Mouse (Mus musculus): ENCODE results near the gene Dnase2b. TPM values are rescaled to one million over a fixed set of nuclear protein-coding genes. Genes with fewer than 3 reads are reported as not detected.

The Dnase2b gene
- polyA plus RNA-seq, 1 experiment from 2014 or later, result not detected

DNA sequence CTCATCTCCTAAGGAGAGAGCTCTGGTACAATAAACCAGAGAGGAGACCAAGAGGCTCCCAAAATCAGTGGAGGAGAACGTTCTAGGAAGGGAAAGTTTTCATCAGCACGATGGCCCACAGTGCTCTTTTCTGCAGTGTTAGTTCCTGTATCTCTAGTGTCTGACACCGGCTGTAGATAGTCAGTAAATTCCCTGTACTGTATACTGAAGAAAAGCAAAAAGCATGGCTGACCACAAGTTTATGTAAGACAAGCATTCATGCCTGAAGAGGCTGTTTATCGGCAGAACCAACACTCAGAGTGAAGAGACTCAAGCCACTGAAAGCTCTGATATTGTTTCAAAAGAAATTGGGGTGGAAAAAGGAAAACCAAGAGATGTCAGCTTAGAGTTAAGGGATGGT is 31.9 kb downstream of the Dnase2b start:
- Histone ChIP-seq H3K9me3 (ENCODE audit: low read length) (no peaks in the 10 kb centered on the region), H3K27me3 (ENCODE audit: insufficient read depth, low read length) (no peaks in the 10 kb centered on the region), H3K4me2 (replicated peaks; ENCODE audit: low read depth, low read length) (no peak overlapping the region), H3K27ac (ENCODE audit: low read length) (no peak overlapping the region), H3K36me3 (ENCODE audit: insufficient read depth, low read length) (no peaks in the 10 kb centered on the region), H3K4me3 (ENCODE audit: low read length) (no peak overlapping the region), H3K9ac (replicated peaks; ENCODE audit: low read length) (no peak overlapping the region), H3K4me1 (ENCODE audit: insufficient read depth, low read length) (no peaks in the 10 kb centered on the region)
- no peak for ATAC-seq (ENCODE audit: low FRiP score, low TSS enrichment)
- 72% methylated on average over 4 of the region's 4 CpGs for WGBS

DNA sequence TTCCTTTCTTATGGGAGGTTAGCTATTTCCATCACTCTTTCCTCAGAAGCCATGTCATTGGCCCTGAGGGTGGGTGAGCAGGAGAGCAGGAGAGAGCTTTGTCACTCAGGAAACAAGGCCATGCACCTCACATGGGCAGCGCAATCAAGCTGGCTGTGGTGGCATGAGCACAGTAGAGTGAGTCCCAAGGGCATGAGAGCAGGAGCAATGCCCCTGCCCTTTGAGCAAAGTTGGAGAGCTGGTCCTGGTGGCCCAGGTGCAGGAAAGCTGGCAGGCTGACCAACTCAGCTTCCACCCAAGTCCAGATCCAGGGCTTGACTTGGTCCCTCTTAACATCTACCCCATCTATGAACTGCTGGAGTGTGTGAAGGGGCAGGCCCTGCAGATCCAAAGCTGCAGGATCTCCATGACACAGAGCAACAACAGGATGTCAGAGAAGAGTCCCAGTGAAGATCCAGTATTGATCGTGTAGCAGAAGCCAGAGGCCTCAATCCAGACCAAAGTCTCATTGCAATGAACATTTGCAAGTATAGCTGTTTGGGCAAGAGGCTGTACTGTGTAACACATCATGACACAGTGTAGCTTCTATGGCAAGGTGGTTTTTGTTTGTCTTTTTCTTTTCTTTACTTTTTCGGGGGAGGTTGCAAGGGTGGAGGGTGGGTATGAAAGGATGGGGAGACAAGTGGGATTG is 35.2 kb downstream of the Dnase2b start:
- WGBS, result 89% methylated on average over 3 of the region's 3 CpGs
- H3K9ac ChIP-seq (replicated peaks; ENCODE audit: low read length), result no peak overlapping the region
- no peaks in the 10 kb centered on the region for H3K9me3 ChIP-seq (ENCODE audit: low read length)
- H3K36me3 ChIP-seq (ENCODE audit: insufficient read depth, low read length), result no peaks in the 10 kb centered on the region
- ATAC-seq (ENCODE audit: low FRiP score, low TSS enrichment), result no peak
- H3K4me3 ChIP-seq (ENCODE audit: low read length), result no peak overlapping the region
- H3K4me1 ChIP-seq (ENCODE audit: insufficient read depth, low read length), result no peaks in the 10 kb centered on the region
- no peaks in the 10 kb centered on the region for H3K27me3 ChIP-seq (ENCODE audit: insufficient read depth, low read length)
- H3K27ac ChIP-seq (ENCODE audit: low read length), result no peak overlapping the region
- no peak overlapping the region for H3K4me2 ChIP-seq (replicated peaks; ENCODE audit: low read depth, low read length)

DNA sequence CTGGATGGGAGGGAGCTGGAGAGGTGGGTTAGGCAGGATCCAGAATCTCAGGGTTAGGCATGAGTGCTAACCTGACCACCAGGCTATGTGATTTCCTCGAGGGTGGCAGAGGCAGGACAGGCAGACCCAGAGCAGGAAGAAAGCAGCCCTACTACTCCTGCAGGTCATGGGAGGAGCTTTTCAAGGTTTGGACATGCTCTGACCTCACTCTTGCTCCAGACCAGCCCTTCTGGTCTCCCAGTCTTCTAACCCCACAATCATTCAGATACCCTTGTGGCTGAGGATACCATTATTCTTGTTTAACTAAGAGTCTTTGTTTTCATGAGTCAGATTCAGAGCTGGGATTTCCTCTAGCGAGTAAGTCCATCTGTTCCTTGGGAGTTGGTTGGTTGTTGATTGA is 37.8 kb downstream of the Dnase2b start:
- no peak for ATAC-seq (ENCODE audit: low FRiP score, low TSS enrichment)
- Histone ChIP-seq H3K27me3 (ENCODE audit: insufficient read depth, low read length) (no peaks in the 10 kb centered on the region), H3K4me1 (ENCODE audit: insufficient read depth, low read length) (no peaks in the 10 kb centered on the region)

DNA sequence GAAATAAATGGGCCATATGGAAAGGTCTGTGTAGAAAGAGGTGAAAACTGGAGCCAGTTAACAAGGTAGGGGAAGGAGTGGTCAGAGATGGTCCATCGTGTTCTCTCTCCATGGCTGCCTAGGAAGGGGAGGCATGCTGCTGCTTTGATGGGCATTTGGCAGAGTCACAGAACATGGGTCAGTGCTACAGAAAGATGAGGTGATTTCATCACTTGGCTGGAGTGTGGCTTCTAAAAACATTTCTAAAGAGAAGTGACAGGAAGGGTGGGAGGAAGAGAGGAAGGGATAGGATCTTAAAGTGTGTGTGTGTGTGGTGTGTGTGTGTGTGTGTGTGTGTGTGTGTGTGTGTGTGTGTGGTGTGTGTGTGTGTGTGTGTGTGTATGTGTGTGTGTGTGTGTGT is 44.1 kb downstream of the Dnase2b start:
- Histone ChIP-seq H3K4me1 (ENCODE audit: insufficient read depth, low read length) (no peaks in the 10 kb centered on the region), H3K27ac (ENCODE audit: low read length) (no peak overlapping the region), H3K27me3 (ENCODE audit: insufficient read depth, low read length) (no peaks in the 10 kb centered on the region), H3K9ac (replicated peaks; ENCODE audit: low read length) (no peak overlapping the region), H3K9me3 (ENCODE audit: low read length) (no peaks in the 10 kb centered on the region), H3K4me3 (ENCODE audit: low read length) (no peak overlapping the region), H3K4me2 (replicated peaks; ENCODE audit: low read depth, low read length) (no peak overlapping the region), H3K36me3 (ENCODE audit: insufficient read depth, low read length) (no peaks in the 10 kb centered on the region)
- WGBS, result 83% methylated on average over 1 of the region's 1 CpGs
- no peak for ATAC-seq (ENCODE audit: low FRiP score, low TSS enrichment)

More for the DNA sequence above, 37.8 kb downstream of the Dnase2b start:
- Histone ChIP-seq H3K4me3 (ENCODE audit: low read length) (no peak overlapping the region), H3K27ac (ENCODE audit: low read length) (no peak overlapping the region), H3K9me3 (ENCODE audit: low read length) (no peaks in the 10 kb centered on the region), H3K4me2 (replicated peaks; ENCODE audit: low read depth, low read length) (no peak overlapping the region), H3K9ac (replicated peaks; ENCODE audit: low read length) (no peak overlapping the region), H3K36me3 (ENCODE audit: insufficient read depth, low read length) (no peaks in the 10 kb centered on the region)
- WGBS, result 70% methylated on average over 2 of the region's 2 CpGs

DNA sequence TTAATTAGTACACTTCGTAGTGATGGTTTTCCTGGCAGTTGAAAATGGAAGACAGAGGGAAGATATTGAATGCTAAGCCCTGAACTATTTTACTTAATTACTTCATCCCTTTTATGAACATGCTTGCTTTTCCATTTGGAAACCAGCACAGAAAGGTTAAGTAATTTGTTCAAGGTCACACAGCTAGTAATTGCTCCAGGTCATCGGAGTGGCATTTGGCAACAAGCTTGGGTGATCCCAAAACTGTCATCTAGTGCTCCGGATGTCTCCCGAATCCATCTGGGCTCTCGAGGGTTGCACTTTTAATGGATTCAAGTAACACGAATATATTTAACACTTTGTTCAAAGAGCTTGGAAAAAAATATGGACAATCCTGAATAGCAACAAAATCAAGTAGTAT is 44.5 kb downstream of the Dnase2b start:
- 86% methylated on average over 6 of the region's 6 CpGs for WGBS
- H3K36me3 ChIP-seq (ENCODE audit: insufficient read depth, low read length), result no peaks in the 10 kb centered on the region
- no peak overlapping the region for H3K9ac ChIP-seq (replicated peaks; ENCODE audit: low read length)
- no peaks in the 10 kb centered on the region for H3K9me3 ChIP-seq (ENCODE audit: low read length)
- H3K4me1 ChIP-seq (ENCODE audit: insufficient read depth, low read length), result no peaks in the 10 kb centered on the region
- no peak for ATAC-seq (ENCODE audit: low FRiP score, low TSS enrichment)
- no peak overlapping the region for H3K4me3 ChIP-seq (ENCODE audit: low read length)
- H3K27me3 ChIP-seq (ENCODE audit: insufficient read depth, low read length), result no peaks in the 10 kb centered on the region
- no peak overlapping the region for H3K27ac ChIP-seq (ENCODE audit: low read length)
- no peak overlapping the region for H3K4me2 ChIP-seq (replicated peaks; ENCODE audit: low read depth, low read length)

DNA sequence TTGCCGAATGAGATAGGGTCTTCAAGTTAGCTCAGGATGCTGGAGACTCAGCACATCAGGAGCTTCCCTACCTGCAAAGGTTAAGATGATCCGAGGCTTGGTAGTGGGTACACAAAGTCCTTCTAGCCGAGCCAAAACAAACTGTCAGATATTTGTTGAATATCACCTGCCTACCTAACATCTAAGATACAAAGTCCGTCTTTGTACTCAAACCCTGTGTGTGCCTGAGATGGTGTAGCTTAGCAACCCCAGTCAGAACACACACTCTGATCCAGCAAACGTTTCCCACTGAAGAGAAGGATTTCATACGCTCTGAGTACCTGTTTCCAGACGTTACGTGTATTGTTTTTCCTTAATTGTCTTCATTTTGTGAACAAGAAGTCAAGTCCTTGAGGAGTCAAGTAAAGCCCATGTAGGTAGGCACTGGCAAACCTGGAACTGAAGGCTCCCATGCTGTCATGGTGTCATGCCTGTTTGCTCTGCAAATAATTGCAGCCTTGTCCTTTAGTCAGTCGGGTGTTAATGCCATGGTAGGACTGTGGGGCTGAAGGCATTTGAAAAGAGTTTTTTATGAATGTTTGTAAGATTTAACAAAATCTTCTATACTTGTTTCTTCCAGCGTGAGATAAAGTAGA is 45.1 kb downstream of the Dnase2b start, which contains the start of gene Uox:
Uox (plus strand) TSS at position 279 of the 635 bp plus-strand sequence.
- 84% methylated on average over 10 of the region's 10 CpGs for WGBS
- no peak within 1 kb of the TSS for H3K27ac ChIP-seq (ENCODE audit: low read length)

DNA sequence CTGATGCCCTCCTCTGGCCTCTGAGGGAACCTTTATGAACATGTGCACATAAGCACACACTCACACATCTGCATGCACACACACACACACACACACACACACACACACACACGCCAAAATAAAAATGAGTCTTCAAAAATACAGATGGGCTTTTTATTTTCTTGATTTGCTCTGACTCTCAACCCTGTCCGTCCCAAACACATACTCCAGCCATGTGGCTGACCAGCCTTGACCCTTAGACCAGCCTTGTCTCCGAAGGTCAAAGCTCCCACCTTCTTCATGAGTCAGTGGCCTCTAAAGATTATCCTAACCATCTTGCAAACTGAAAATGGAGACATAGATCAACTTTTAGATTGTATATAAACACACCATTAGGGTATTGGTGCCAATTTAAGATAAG is 45.8 kb downstream of the Dnase2b start:
- no peak overlapping the region for H3K4me3 ChIP-seq (ENCODE audit: low read length)
- H3K4me2 ChIP-seq (replicated peaks; ENCODE audit: low read depth, low read length), result no peak overlapping the region
- H3K4me1 ChIP-seq (ENCODE audit: insufficient read depth, low read length), result no peaks in the 10 kb centered on the region
- no peak overlapping the region for H3K9ac ChIP-seq (replicated peaks; ENCODE audit: low read length)
- H3K36me3 ChIP-seq (ENCODE audit: insufficient read depth, low read length), result no peaks in the 10 kb centered on the region
- H3K9me3 ChIP-seq (ENCODE audit: low read length), result no peaks in the 10 kb centered on the region
- WGBS, result 91% methylated on average over 3 of the region's 3 CpGs
- H3K27me3 ChIP-seq (ENCODE audit: insufficient read depth, low read length), result no peaks in the 10 kb centered on the region
- H3K27ac ChIP-seq (ENCODE audit: low read length), result no peak overlapping the region
- no peak for ATAC-seq (ENCODE audit: low FRiP score, low TSS enrichment)

More for the DNA sequence above, 45.1 kb downstream of the Dnase2b start, which contains the start of gene Uox:
- H3K9me3 ChIP-seq (ENCODE audit: low read length), result no peaks in the 10 kb centered on the region
- H3K27me3 ChIP-seq (ENCODE audit: insufficient read depth, low read length), result no peaks in the 10 kb centered on the region
- no peak within 1 kb of the TSS for H3K9ac ChIP-seq (replicated peaks; ENCODE audit: low read length)
- no peaks in the 10 kb centered on the region for H3K36me3 ChIP-seq (ENCODE audit: insufficient read depth, low read length)
- no peak within 1 kb of the TSS for H3K4me3 ChIP-seq (ENCODE audit: low read length)
- no peak within 1 kb of the TSS for H3K4me2 ChIP-seq (replicated peaks; ENCODE audit: low read depth, low read length)
- H3K4me1 ChIP-seq (ENCODE audit: insufficient read depth, low read length), result no peaks in the 10 kb centered on the region
- no peak for ATAC-seq (ENCODE audit: low FRiP score, low TSS enrichment)

DNA sequence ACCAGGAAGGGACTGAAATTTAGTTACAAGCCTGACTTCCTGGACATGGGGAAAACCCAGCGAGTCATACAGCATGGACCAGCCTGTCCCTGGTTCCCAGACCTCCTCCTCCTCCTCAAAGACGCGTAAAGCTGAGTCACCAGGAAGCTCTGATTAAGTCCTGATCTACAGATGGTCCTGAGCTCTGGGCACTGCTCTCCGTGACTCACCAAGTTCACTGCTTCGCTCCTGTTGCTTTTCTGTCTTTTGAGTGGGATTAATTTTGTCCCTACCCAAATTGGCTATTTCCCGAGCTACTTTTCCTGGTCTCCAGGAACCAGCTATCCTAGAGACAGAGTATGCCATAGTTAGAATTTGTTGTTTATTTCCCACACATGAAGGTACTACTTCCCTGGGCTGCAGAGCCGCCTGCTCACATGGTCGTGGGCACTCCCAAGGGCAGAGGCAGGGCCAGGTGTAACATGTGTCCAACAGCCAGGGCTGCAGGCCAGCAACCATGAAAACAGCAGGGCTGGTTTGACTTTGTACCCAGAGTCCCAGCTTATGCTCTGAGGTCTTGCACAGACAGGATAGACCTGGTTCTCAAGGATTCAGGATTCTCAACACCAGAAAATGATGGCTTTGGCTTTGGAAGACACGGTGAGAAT is 47.4 kb downstream of the Dnase2b start:
- ATAC-seq (ENCODE audit: low FRiP score, low TSS enrichment), result peak; percentile 66
- no peak overlapping the region for H3K4me3 ChIP-seq (ENCODE audit: low read length)
- H3K27ac ChIP-seq (ENCODE audit: low read length), result no peak overlapping the region
- no peaks in the 10 kb centered on the region for H3K27me3 ChIP-seq (ENCODE audit: insufficient read depth, low read length)
- H3K9ac ChIP-seq (replicated peaks; ENCODE audit: low read length), result no peak overlapping the region
- no peaks in the 10 kb centered on the region for H3K9me3 ChIP-seq (ENCODE audit: low read length)
- WGBS, result 69% methylated on average over 9 of the region's 9 CpGs
- no peaks in the 10 kb centered on the region for H3K4me1 ChIP-seq (ENCODE audit: insufficient read depth, low read length)
- H3K36me3 ChIP-seq (ENCODE audit: insufficient read depth, low read length), result no peaks in the 10 kb centered on the region
- no peak overlapping the region for H3K4me2 ChIP-seq (replicated peaks; ENCODE audit: low read depth, low read length)

DNA sequence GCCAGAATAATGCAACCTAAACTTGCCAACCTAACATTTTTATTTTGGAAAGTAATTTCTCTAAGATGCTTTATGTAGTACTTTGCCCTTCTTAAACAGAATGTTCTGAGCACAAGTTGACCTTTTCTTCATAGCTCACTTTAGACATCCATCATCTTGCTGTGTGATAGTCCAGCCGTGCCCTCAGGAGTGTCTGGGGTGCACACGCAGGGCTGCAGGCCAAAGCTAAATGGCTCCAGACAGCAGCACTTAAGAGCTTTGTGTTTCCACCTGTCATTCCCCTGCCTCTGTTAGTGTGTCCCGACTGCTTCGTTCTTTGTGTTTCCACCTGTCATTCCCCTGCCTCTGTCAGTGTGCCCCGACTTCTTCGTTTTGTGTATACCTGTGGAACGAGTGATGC is 48.0 kb downstream of the Dnase2b start:
- Histone ChIP-seq H3K9me3 (ENCODE audit: low read length) (no peaks in the 10 kb centered on the region), H3K9ac (replicated peaks; ENCODE audit: low read length) (no peak overlapping the region), H3K36me3 (ENCODE audit: insufficient read depth, low read length) (no peaks in the 10 kb centered on the region), H3K4me2 (replicated peaks; ENCODE audit: low read depth, low read length) (no peak overlapping the region), H3K27ac (ENCODE audit: low read length) (no peak overlapping the region), H3K4me3 (ENCODE audit: low read length) (no peak overlapping the region), H3K27me3 (ENCODE audit: insufficient read depth, low read length) (no peaks in the 10 kb centered on the region), H3K4me1 (ENCODE audit: insufficient read depth, low read length) (no peaks in the 10 kb centered on the region)
- 63% methylated on average over 7 of the region's 7 CpGs for WGBS
- no peak for ATAC-seq (ENCODE audit: low FRiP score, low TSS enrichment)

DNA sequence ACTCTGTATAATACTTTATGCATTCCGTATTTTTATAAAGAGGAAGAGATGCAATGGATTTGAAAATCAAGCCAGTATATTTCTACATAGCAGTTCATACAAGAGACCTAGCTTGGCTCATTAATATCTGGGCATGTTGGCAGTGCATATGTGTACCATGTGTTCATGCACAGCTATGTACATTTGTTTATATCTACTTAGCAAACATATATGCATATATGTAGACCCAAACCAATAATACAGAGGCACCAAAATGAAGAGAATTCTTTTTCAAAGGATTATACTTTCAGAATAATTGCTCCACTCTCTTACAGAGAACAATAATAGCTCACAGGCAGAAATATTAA is 50.4 kb downstream of the Dnase2b start:
- 94% methylated on average over 1 of the region's 1 CpGs for WGBS

More for the DNA sequence above, 50.4 kb downstream of the Dnase2b start:
- ATAC-seq (ENCODE audit: low FRiP score, low TSS enrichment), result no peak
- Histone ChIP-seq H3K9me3 (ENCODE audit: low read length) (no peaks in the 10 kb centered on the region), H3K4me3 (ENCODE audit: low read length) (no peak overlapping the region), H3K36me3 (ENCODE audit: insufficient read depth, low read length) (no peaks in the 10 kb centered on the region), H3K27ac (ENCODE audit: low read length) (no peak overlapping the region), H3K4me2 (replicated peaks; ENCODE audit: low read depth, low read length) (no peak overlapping the region), H3K27me3 (ENCODE audit: insufficient read depth, low read length) (no peaks in the 10 kb centered on the region), H3K4me1 (ENCODE audit: insufficient read depth, low read length) (no peaks in the 10 kb centered on the region), H3K9ac (replicated peaks; ENCODE audit: low read length) (no peak overlapping the region)

Data from kidney, embryonic 16.5 days (tissue).